Mouse (Mus musculus) heart, embryonic 16.5 days (tissue): ENCODE measurements around the gene Olfr150. TPM values are rescaled to one million over a fixed set of nuclear protein-coding genes. Genes with fewer than 3 reads are reported as not detected.
"Not testable (repeated sequence)": the region's sequence is repeated elsewhere in the genome, so short reads cannot be mapped to it uniquely, and the experiment has no call there.

Source experiments
- ATAC-seq: fragments of 200-750 bp; cut with Nextera tagmentation; replicated peaks from 2 replicates; pipeline ENCODE4 v1.8.0; 2017; ENCODE audit warnings: moderate number of reproducible peaks; ENCODE audit not compliant: insufficient read depth, low FRiP score; ENCODE audit errors: extremely low read depth
- H3K27ac ChIP-seq: fragments of 300-500 bp; sonication (generic); 2 replicates; pipeline ENCODE4 v1.5.1; 2014; ENCODE audit warnings: mild to moderate bottlenecking, low read length, control low read depth, moderate library complexity
- H3K27me3 ChIP-seq: fragments of 300-500 bp; sonication (generic); 2 replicates; pipeline ENCODE4 v1.6.1; 2014; ENCODE audit warnings: low read length, mixed read lengths; ENCODE audit not compliant: control insufficient read depth, insufficient read depth
- H3K36me3 ChIP-seq: fragments of 300-500 bp; sonication (generic); 2 replicates; pipeline ENCODE4 v1.6.1; 2014; ENCODE audit not compliant: control insufficient read depth, insufficient read depth
- H3K4me1 ChIP-seq: fragments of 300-500 bp; sonication (generic); 2 replicates; pipeline ENCODE4 v1.6.1; 2014; ENCODE audit warnings: low read length, mixed read lengths; ENCODE audit not compliant: control insufficient read depth, insufficient read depth
- H3K4me2 ChIP-seq: fragments of 300-500 bp; sonication (generic); 2 replicates; pipeline ENCODE4 v1.6.1; 2014; ENCODE audit warnings: low read depth, mild to moderate bottlenecking, control low read depth, low read length
- H3K4me3 ChIP-seq: fragments of 300-500 bp; sonication (generic); 2 replicates; pipeline ENCODE4 v1.5.1; 2014; ENCODE audit warnings: mild to moderate bottlenecking, control low read depth, low read length
- H3K9ac ChIP-seq: fragments of 300-500 bp; sonication (generic); 2 replicates; pipeline ENCODE4 v1.6.1; 2014; ENCODE audit warnings: low read length, control low read depth
- H3K9me3 ChIP-seq: fragments of 300-500 bp; sonication (generic); replicated peaks from 2 replicates; pipeline ENCODE4 v1.6.1; 2016; ENCODE audit warnings: low read length; ENCODE audit not compliant: control insufficient read depth
- WGBS: fragments of 180-500 bp; shearing (Covaris S2); extraction: QIAGEN DNeasy Blood & Tissue Kit; methylation state at CpG from one replicate; pipeline ENCODE4 v1.1.7; 2014; 5-methylcytosine and 5-hydroxymethylcytosine counted together
- polyA plus RNA-seq: library from polyadenylated mRNA; unstranded; fragments of >200 nt; fragmentation: Nextera tagmentation; extraction: Ambion mirVana; gene quantifications from 2 replicates; pipeline ENCODE4 v1.2.1, GENCODE M21; 2015

Olfr150 gene
- not detected in 2 replicates for polyA plus RNA-seq

- no peak for ATAC-seq
- Histone ChIP-seq H3K9ac (no peak within 1 kb of the TSS), H3K4me2 (no peak within 1 kb of the TSS), H3K4me1 (no peaks in the 10 kb centered on the region), H3K27me3 (no peaks in the 10 kb centered on the region), H3K27ac (no peak within 1 kb of the TSS), H3K9me3 (no peaks in the 10 kb centered on the region), H3K4me3 (no peak within 1 kb of the TSS), H3K36me3 (no peaks in the 10 kb centered on the region)
Measured at GRCm38 (mm10) chr9:39730678-39731077, at the start of gene Olfr150. Olfr150 (plus strand) TSS chr9:39730978.

DNA sequence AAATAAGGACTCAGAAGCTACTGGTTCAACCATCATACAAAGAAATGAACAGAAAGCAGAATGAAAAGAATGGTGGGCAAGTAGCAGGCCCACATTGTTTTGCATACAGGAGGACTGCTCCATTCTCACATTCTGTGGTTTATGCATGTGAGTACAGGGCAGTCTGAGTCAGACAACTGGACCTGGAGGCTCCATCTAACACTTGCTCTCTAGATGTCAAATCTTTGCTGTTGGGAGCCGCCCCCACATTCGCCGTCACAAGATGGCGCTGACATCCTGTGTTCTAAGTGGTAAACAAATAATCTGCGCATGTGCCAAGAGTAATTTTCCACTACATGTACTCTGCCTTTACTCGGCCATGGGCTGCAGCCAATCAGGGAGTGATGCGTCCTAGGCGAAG, 29.7 kb upstream of the Olfr150 start:
- not testable (repeated sequence) for H3K9me3 ChIP-seq, H3K4me3 ChIP-seq, H3K27ac ChIP-seq, H3K4me2 ChIP-seq, H3K4me1 ChIP-seq, ATAC-seq, H3K9ac ChIP-seq, H3K36me3 ChIP-seq, H3K27me3 ChIP-seq
- WGBS: 73% methylated on average over 7 of the region's 8 CpGs

GRCm38 (mm10) chr9:39707017-39707416, 23.8 kb upstream of the Olfr150 start, which contains the start of gene Olfr149:
Olfr149 (minus strand) TSS chr9:39707117.
- H3K9ac ChIP-seq: no peak within 1 kb of the TSS

DNA sequence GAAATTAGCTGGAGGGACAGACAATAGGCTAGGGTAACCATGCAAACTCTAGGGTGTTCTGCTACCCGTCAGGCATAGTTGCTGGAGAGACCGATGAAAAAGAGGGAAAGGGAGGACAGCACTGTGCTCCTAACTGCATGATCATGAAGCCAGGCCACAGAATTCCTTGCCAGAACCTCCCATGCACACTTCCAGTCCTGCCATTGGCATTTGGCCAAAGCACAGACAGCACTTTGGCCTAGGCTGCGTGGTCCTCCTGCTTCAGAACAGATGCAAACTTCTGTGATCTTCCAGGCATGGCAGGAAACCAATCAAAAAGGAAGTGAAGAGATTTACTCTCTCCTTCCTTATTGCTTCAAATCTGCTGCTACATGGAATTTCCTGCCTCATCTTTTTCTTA, 21.8 kb upstream of the Olfr150 start:
- 33% methylated on average over 3 of the region's 3 CpGs for WGBS
- no peaks in the 10 kb centered on the region for H3K27me3 ChIP-seq
- no peaks in the 10 kb centered on the region for H3K9me3 ChIP-seq
- H3K9ac ChIP-seq: no peak overlapping the region
- H3K4me1 ChIP-seq: no peaks in the 10 kb centered on the region
- peak; percentile 41; the same call in 1 of the 2 replicates for ATAC-seq
- H3K4me3 ChIP-seq: no peak overlapping the region
- no peak overlapping the region for H3K27ac ChIP-seq
- no peaks in the 10 kb centered on the region for H3K36me3 ChIP-seq
- H3K4me2 ChIP-seq: no peak overlapping the region

More at GRCm38 (mm10) chr9:39707017-39707416, 23.8 kb upstream of the Olfr150 start, which contains the start of gene Olfr149:
- no peaks in the 10 kb centered on the region for H3K27me3 ChIP-seq
- no peaks in the 10 kb centered on the region for H3K36me3 ChIP-seq
- H3K9me3 ChIP-seq: no peaks in the 10 kb centered on the region
- H3K4me1 ChIP-seq: no peaks in the 10 kb centered on the region
- H3K4me3 ChIP-seq: no peak within 1 kb of the TSS
- ATAC-seq: no peak
- no peak within 1 kb of the TSS for H3K4me2 ChIP-seq
- no peak within 1 kb of the TSS for H3K27ac ChIP-seq

- Histone ChIP-seq H3K9ac (no peak within 1 kb of the TSS), H3K9me3 (no peaks in the 10 kb centered on the region), H3K27ac (no peak within 1 kb of the TSS), H3K27me3 (no peaks in the 10 kb centered on the region), H3K36me3 (no peaks in the 10 kb centered on the region), H3K4me2 (no peak within 1 kb of the TSS), H3K4me3 (no peak within 1 kb of the TSS), H3K4me1 (no peaks in the 10 kb centered on the region)
- ATAC-seq: no peak
Measured at GRCm38 (mm10) chr9:39711053-39711452, 19.7 kb upstream of the Olfr150 start, which contains the start of gene Olfr965. Olfr965 (plus strand) TSS chr9:39711353.

DNA sequence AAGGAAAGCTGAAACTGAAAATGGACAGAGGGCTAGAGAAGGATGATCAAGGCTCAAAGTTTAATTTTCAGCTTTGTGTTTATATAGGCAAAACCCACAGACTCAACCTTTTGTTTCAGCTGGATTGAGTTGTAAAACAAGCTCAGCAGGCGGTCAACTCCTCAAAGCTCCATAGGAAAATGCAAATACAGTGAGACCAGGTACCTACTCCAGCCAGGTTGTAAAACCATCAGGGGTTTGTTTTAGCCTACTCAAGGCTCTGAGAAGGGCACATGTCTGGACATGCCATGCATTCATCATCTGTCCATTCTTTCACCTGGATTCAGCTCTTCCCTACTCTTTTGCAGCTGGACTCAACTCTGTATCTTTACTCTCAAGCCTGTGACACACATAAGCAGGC, 10.0 kb downstream of the Olfr150 start:
- 80% methylated on average over 1 of the region's 1 CpGs for WGBS
- no peak for ATAC-seq
- Histone ChIP-seq H3K27ac (no peak overlapping the region), H3K9me3 (no peaks in the 10 kb centered on the region), H3K36me3 (no peaks in the 10 kb centered on the region), H3K27me3 (no peaks in the 10 kb centered on the region), H3K4me1 (no peaks in the 10 kb centered on the region), H3K4me2 (no peak overlapping the region), H3K4me3 (no peak overlapping the region), H3K9ac (no peak overlapping the region)

DNA sequence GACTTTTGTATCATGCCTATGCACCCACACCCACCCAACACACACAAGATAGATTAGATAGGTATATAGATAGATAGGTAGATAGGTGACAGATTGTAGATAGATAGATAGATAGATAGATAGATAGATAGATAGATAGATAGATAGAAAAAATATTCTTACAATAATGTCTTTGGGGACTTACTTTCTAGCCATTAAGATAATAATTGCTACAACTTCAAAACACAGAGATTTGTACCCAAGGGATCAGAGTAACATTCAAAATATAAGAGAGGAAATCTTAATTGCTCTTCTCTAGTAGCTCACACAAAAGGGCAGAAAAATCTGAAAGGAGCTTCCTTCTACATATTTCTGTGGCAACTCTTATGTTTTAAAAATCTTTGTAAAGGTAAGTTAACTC, 15.2 kb downstream of the Olfr150 start, which contains the start of gene Olfr967:
TSS of gene Olfr967 (plus strand) at position 301 of the 400 bp plus-strand sequence.
- Histone ChIP-seq H3K4me1 (no peaks in the 10 kb centered on the region), H3K4me2 (no peak within 1 kb of the TSS), H3K27me3 (no peaks in the 10 kb centered on the region), H3K36me3 (no peaks in the 10 kb centered on the region), H3K9me3 (no peaks in the 10 kb centered on the region), H3K4me3 (no peak within 1 kb of the TSS), H3K9ac (no peak within 1 kb of the TSS), H3K27ac (no peak within 1 kb of the TSS)
- ATAC-seq: no peak

GRCm38 (mm10) chr9:39746428-39746827, 15.7 kb downstream of the Olfr150 start:
- no peak overlapping the region for H3K4me3 ChIP-seq
- no peak overlapping the region for H3K27ac ChIP-seq
- H3K4me2 ChIP-seq: no peak overlapping the region
- H3K27me3 ChIP-seq: no peaks in the 10 kb centered on the region
- 85% methylated on average over 1 of the region's 1 CpGs for WGBS
- H3K9ac ChIP-seq: no peak overlapping the region
- ATAC-seq: no peak
- no peaks in the 10 kb centered on the region for H3K36me3 ChIP-seq
- H3K9me3 ChIP-seq: no peaks in the 10 kb centered on the region
- no peaks in the 10 kb centered on the region for H3K4me1 ChIP-seq

GRCm38 (mm10) chr9:39783153-39783552, 52.4 kb downstream of the Olfr150 start, which contains the start of gene Olfr968:
Olfr968 (minus strand) TSS chr9:39783253.
- H3K27ac ChIP-seq: no peak within 1 kb of the TSS
- ATAC-seq: no peak
- no peaks in the 10 kb centered on the region for H3K27me3 ChIP-seq
- no peaks in the 10 kb centered on the region for H3K36me3 ChIP-seq
- H3K4me2 ChIP-seq: no peak within 1 kb of the TSS
- no peaks in the 10 kb centered on the region for H3K4me1 ChIP-seq
- H3K9ac ChIP-seq: no peak within 1 kb of the TSS
- 60% methylated on average over 1 of the region's 1 CpGs for WGBS
- no peak within 1 kb of the TSS for H3K4me3 ChIP-seq
- H3K9me3 ChIP-seq: no peaks in the 10 kb centered on the region
